Mouse (Mus musculus) liver, embryonic 12.5 days (tissue): ENCODE measurements around the gene Stx16. TPM values are rescaled to one million over a fixed set of nuclear protein-coding genes. Genes with fewer than 3 reads are reported as not detected.

Experiments
- ATAC-seq: fragments of 200-750 bp; cut with Nextera tagmentation; 2 replicates; pipeline ENCODE4 v1.8.0; 2017; ENCODE audit warnings: moderate number of reproducible peaks, mild to moderate bottlenecking, moderate library complexity
- H3K27ac ChIP-seq: fragments of 300-500 bp; sonication (generic); 2 replicates; pipeline ENCODE4 v1.5.1; 2016; ENCODE audit warnings: mild to moderate bottlenecking
- H3K27me3 ChIP-seq: fragments of 300-500 bp; sonication (generic); replicated peaks from 2 replicates; pipeline ENCODE4 v1.6.1; 2016; ENCODE audit warnings: mild to moderate bottlenecking, moderate library complexity
- H3K36me3 ChIP-seq: fragments of 300-500 bp; sonication (generic); 2 replicates; pipeline ENCODE4 v1.6.1; 2016; ENCODE audit warnings: mild to moderate bottlenecking, moderate library complexity
- H3K4me1 ChIP-seq: fragments of 300-500 bp; sonication (generic); 2 replicates; pipeline ENCODE4 v1.6.1; 2016
- H3K4me2 ChIP-seq: fragments of 300-500 bp; sonication (generic); 2 replicates; pipeline ENCODE4 v1.6.1; 2016; ENCODE audit warnings: mild to moderate bottlenecking, moderate library complexity
- H3K4me3 ChIP-seq: fragments of 300-500 bp; sonication (generic); 2 replicates; pipeline ENCODE4 v1.5.1; 2016; ENCODE audit warnings: mild to moderate bottlenecking, moderate library complexity
- H3K9ac ChIP-seq: fragments of 300-500 bp; sonication (generic); 2 replicates; pipeline ENCODE4 v1.6.1; 2016; ENCODE audit warnings: mild to moderate bottlenecking, moderate library complexity
- H3K9me3 ChIP-seq: fragments of 300-500 bp; sonication (generic); replicated peaks from 2 replicates; pipeline ENCODE4 v1.6.1; 2016; ENCODE audit warnings: mild to moderate bottlenecking, moderate library complexity
- WGBS: fragments of 180-500 bp; shearing (Covaris S2); methylation state at CpG from one replicate; pipeline ENCODE4 v1.1.7; 2016; ENCODE audit not compliant: insufficient replicate concordance; 5-methylcytosine and 5-hydroxymethylcytosine counted together
- polyA plus RNA-seq: library from polyadenylated mRNA; unstranded; fragments of >200 nt; fragmentation: Nextera tagmentation; extraction: Ambion mirVana; gene quantifications from 2 replicates; pipeline ENCODE4 v1.2.1, GENCODE M21; 2016

The Stx16 gene
- polyA plus RNA-seq, 1 experiment from 2014 or later, result 4.9 TPM

DNA sequence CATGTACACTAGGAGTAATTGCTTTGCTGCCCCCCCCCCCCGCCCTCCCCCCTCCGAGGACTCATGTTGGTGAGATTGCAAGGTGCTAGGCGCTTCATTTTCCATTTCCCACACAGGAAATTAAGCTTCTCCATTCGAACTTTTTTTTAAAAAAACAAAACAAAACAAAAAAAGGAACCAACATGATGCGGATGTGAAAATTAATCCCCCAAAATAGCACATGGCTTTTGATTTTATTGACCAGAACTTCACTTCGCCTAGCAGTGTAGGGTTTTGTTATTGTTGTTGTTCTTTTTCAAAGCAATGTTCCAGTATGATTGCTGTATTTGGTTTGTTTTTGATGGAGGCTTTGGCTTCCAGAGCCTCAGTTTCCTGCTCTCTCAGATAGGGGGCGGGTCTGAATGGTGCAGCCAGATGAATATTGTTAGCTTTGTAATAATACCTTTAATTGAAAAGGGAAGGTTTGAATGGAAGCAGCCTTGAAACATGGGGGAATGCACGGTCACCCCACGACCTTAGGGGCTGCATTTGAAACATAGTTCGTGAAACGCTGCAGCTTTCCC lies 1.7 kb downstream of the Stx16 start:
- Histone ChIP-seq H3K9ac (peak overlapping the region; percentile 87), H3K36me3 (no peaks in the 10 kb centered on the region), H3K27me3 (no peaks in the 10 kb centered on the region), H3K9me3 (no peaks in the 10 kb centered on the region), H3K4me3 (peak overlapping the region; percentile 89), H3K4me2 (peak overlapping the region; percentile 95), H3K27ac (peak overlapping the region; percentile 75), H3K4me1 (peaks cover 53% of the 10 kb centered on the region)
- WGBS, result 13% methylated on average over 10 of the region's 11 CpGs
- ATAC-seq, result no peak

DNA sequence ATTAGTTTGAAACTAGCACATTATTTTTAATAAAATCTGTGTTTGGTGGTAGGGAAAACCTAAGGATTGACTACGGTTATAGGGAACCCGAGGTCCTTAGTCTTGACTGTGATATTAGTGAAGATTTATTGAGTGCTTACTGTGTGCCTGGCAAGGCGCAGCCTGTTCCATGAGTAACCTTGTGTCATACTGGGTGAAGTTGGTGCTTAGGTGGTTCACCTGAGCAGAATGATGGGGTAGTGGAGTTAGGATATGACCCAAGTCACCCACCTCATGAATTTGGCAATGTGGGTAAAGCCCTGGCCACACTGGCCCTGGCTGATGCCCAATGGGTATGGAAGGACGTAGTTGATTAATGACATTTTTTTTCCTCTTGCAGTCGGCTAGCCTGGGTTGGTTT lies 5.7 kb downstream of the Stx16 start:
- Histone ChIP-seq H3K4me1 (peaks cover 43% of the 10 kb centered on the region), H3K27ac (no peak overlapping the region), H3K27me3 (no peaks in the 10 kb centered on the region), H3K9ac (no peak overlapping the region), H3K4me3 (no peak overlapping the region), H3K4me2 (no peak overlapping the region), H3K9me3 (no peaks in the 10 kb centered on the region), H3K36me3 (peaks cover 19% of the 10 kb centered on the region)
- 76% methylated on average over 5 of the region's 5 CpGs for WGBS
- no peak for ATAC-seq

- Histone ChIP-seq H3K4me1 (peaks cover 43% of the 10 kb centered on the region), H3K4me2 (no peak overlapping the region), H3K27ac (no peak overlapping the region), H3K9me3 (no peaks in the 10 kb centered on the region), H3K4me3 (no peak overlapping the region), H3K9ac (no peak overlapping the region), H3K36me3 (peaks cover 19% of the 10 kb centered on the region), H3K27me3 (no peaks in the 10 kb centered on the region)
- ATAC-seq, result no peak
- WGBS, result 78% methylated on average over 3 of the region's 3 CpGs
These were observed 6.3 kb downstream of the Stx16 start for GRCm38 (mm10) chr2:174082380-174082918.

DNA sequence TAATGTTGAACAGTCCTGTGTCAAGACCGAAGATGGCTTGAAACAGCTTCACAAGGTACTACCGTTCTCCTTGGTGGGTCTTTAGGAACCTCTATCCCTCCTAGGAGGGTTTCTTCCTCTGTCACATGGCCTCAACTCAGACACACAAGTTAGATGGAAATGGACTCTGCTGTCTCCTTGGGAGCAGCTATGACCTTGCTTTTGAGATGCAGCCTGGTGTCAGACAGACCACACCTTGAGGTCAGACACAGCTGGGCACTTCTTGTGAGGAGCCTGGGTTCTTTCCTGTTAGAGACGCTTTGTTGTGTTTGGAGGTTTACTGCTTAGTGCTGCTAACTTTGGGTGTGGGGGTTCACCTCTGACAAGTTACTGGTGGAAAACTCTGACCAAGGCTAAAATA lies 19.0 kb downstream of the Stx16 start:
- Histone ChIP-seq H3K9ac (no peak overlapping the region), H3K4me3 (no peak overlapping the region), H3K36me3 (peaks cover 85% of the 10 kb centered on the region), H3K9me3 (no peaks in the 10 kb centered on the region), H3K27me3 (no peaks in the 10 kb centered on the region), H3K27ac (no peak overlapping the region), H3K4me1 (0 out of 2 replicates have a peak, but pooled peaks cover 4% of the 10 kb centered on the region), H3K4me2 (no peak overlapping the region)
- 83% methylated on average over 3 of the region's 3 CpGs for WGBS
- ATAC-seq, result no peak

DNA sequence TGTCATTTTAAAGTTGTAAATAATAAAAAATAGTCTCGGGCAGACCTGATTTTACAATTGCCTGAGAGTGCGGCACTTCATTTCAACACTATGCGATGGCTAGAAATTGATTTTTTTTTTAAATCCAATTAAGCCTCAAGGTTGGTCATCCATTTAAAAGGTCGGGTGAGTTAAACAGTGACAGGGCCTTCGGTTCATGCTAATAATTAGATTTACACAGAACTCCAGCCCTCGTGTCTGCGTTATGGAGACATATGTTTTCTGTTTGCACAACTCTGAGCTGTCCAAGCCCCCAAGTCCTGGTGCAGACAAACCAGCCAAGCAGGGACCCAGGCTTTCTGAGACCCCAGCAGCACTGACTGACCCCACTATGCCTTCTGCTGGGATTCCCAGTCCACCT lies 26.3 kb downstream of the Stx16 start:
- WGBS, result 79% methylated on average over 7 of the region's 7 CpGs
- Histone ChIP-seq H3K27ac (no peak overlapping the region), H3K4me2 (no peak overlapping the region), H3K9ac (no peak overlapping the region), H3K4me1 (no peaks in the 10 kb centered on the region), H3K4me3 (no peak overlapping the region), H3K36me3 (peaks cover 22% of the 10 kb centered on the region), H3K27me3 (no peaks in the 10 kb centered on the region), H3K9me3 (no peaks in the 10 kb centered on the region)
- ATAC-seq, result no peak

DNA sequence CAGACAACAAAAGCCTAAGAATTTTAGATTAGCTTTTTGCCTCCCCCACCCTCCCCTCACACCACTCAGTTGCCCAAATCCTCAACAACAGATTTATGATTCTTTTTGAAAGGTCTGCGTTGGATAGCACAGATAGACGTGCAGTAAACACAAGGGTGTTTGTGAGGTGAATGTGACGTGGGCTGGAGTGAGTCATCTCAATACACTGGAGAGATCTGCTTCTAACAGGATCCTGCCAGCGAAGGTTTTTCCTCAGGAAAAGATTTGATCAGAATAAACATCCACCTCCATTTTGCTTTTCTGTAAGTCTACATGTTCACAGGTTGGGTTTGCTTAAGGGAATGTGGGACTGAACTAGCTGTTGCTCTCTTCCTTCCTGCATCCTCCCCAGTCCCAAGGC lies 27.4 kb downstream of the Stx16 start:
- H3K4me3 ChIP-seq, result no peak overlapping the region
- H3K9me3 ChIP-seq, result no peaks in the 10 kb centered on the region
- H3K4me1 ChIP-seq, result no peaks in the 10 kb centered on the region
- no peaks in the 10 kb centered on the region for H3K27me3 ChIP-seq
- peaks cover 11% of the 10 kb centered on the region for H3K36me3 ChIP-seq
- no peak overlapping the region for H3K4me2 ChIP-seq
- WGBS, result 68% methylated on average over 4 of the region's 4 CpGs
- no peak overlapping the region for H3K27ac ChIP-seq
- H3K9ac ChIP-seq, result no peak overlapping the region
- ATAC-seq, result no peak

DNA sequence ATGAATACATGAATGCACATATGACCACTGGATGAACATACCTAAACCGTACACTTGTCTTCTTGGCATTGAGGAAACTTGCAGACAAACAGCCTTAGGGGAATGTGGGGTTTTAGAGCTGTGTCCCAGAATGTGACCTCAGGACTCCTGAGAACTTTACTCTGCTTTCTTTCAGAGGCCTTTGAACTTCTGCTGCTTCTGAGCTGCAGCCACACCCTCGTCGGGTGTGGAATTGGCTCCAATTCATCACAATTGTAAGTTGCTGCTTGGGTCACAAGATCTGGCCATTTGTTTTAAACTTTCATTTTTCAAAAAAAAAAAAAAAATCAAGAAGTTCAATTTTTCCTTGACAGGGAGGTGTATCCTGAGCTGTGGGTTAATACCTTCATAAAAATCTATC lies 31.3 kb downstream of the Stx16 start:
- Histone ChIP-seq H3K27ac (no peak overlapping the region), H3K36me3 (peaks cover 5% of the 10 kb centered on the region), H3K4me3 (no peak overlapping the region), H3K9me3 (no peaks in the 10 kb centered on the region), H3K4me1 (peaks cover 25% of the 10 kb centered on the region), H3K4me2 (no peak overlapping the region), H3K9ac (no peak overlapping the region), H3K27me3 (no peaks in the 10 kb centered on the region)
- ATAC-seq, result no peak
- 79% methylated on average over 3 of the region's 3 CpGs for WGBS

GRCm38 (mm10) chr2:174109991-174110782 lies 34.1 kb downstream of the Stx16 start, which contains the start of gene Npepl1:
Npepl1 (plus strand) TSS chr2:174110349.
- Histone ChIP-seq H3K4me2 (peak within 1 kb of the TSS; percentile 97), H3K4me1 (peaks cover 25% of the 10 kb centered on the region), H3K27me3 (no peaks in the 10 kb centered on the region), H3K9me3 (no peaks in the 10 kb centered on the region), H3K36me3 (peaks cover 27% of the 10 kb centered on the region), H3K27ac (peak within 1 kb of the TSS; percentile 75), H3K9ac (peak within 1 kb of the TSS; percentile 81), H3K4me3 (peak within 1 kb of the TSS; percentile 70)
- ATAC-seq, result peak; percentile 90
- WGBS, result 2% methylated on average over 79 of the region's 90 CpGs

- H3K36me3 ChIP-seq, result peaks cover 35% of the 10 kb centered on the region
These were observed 34.9 kb downstream of the Stx16 start for GRCm38 (mm10) chr2:174110783-174111549.

DNA sequence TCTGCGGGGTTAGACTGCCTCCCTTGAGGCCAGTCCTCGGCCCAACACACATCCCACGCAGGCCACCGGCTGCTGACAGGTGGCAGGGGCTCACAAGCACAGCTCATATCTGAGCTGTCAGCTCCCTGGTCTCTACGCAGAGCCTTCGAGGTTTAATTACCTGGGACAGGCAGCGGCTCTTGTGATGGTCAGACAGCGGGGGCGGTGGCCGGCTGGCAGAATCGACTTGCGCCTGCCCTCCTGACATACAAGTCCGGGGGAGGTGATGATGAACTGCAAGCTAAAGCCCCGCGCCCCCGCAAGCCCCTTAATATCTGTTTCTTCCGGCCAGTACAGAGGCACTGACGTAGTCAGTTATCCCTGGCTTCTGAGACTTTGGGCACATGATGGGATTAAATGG lies 36.8 kb downstream of the Stx16 start:
- peaks cover 51% of the 10 kb centered on the region for H3K36me3 ChIP-seq
- no peak overlapping the region for H3K4me3 ChIP-seq
- no peak overlapping the region for H3K9ac ChIP-seq
- H3K27me3 ChIP-seq, result no peaks in the 10 kb centered on the region
- WGBS, result 77% methylated on average over 18 of the region's 18 CpGs
- ATAC-seq, result no peak
- H3K27ac ChIP-seq, result no peak overlapping the region
- no peak overlapping the region for H3K4me2 ChIP-seq
- H3K9me3 ChIP-seq, result no peaks in the 10 kb centered on the region
- H3K4me1 ChIP-seq, result peaks cover 25% of the 10 kb centered on the region

More at GRCm38 (mm10) chr2:174110783-174111549, 34.9 kb downstream of the Stx16 start:
- Histone ChIP-seq H3K9ac (peak overlapping the region; percentile 81), H3K27ac (peak overlapping the region; percentile 65), H3K27me3 (no peaks in the 10 kb centered on the region), H3K4me1 (peaks cover 25% of the 10 kb centered on the region), H3K9me3 (no peaks in the 10 kb centered on the region), H3K4me3 (peak overlapping the region; percentile 70), H3K4me2 (peak overlapping the region; percentile 97)
- peak; percentile 61 for ATAC-seq
- 36% methylated on average over 33 of the region's 33 CpGs for WGBS

DNA sequence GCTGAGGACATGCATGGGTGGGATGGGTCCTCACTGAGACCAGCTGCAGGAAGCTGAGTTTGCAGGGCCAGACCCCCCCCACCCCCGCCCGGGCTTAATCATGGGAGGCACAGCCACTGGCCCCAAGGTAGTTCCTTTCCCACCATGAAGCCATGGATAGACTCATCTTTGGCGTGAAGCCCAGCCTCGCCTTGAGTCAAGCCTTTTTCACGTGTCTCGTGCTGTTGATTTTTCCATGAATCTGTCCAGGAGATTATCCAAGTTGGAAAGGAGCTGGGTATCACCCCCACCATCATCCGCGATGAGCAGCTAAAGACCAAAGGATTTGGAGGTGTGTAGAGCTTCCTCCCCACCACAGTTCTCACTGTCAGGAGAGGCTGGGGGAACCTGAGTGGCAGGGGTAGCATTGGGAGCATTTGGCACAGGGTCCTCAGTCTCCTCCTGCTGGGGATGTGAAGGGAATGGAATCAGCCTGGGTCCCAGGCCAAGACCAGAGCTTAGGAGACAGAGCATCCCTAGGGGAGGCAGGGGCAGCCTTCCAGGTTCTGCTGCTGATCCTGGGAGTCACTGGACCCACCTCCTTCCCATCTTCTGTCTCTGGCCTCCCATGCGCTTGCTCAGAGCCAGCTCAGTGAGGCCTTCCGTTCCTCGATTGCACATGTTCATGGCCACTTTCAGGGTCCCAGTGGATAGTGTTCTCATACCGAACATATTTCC lies 38.2 kb downstream of the Stx16 start:
- Histone ChIP-seq H3K4me3 (no peak overlapping the region), H3K27me3 (no peaks in the 10 kb centered on the region), H3K9ac (no peak overlapping the region), H3K4me1 (peaks cover 25% of the 10 kb centered on the region), H3K36me3 (peaks cover 65% of the 10 kb centered on the region), H3K27ac (no peak overlapping the region), H3K4me2 (no peak overlapping the region), H3K9me3 (no peaks in the 10 kb centered on the region)
- no peak for ATAC-seq
- WGBS, result 82% methylated on average over 12 of the region's 12 CpGs
